In the genomic region with DNA sequence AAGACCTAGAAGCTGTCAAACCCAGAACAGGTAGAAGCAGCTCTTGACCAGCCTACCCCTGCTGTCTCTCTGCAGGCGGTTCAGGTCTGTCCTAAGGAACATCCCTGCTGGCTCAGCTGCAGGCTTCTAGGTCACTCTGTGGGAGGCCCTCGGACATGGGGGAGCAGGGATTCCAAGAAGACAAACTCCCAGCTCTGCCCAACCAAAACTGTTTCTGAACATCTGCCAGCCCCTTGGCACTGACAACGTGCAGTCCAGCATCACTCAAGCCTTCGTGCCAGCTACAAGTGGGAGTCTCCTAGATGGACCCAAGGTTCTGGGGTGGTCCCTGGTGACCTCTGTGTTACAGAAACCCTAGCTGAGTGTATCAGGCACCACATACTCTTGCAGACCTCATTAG, we compare ENCODE assay signal across 10 mouse cellular contexts. TPM values are rescaled to one million over a fixed set of nuclear protein-coding genes. Genes with fewer than 3 reads are reported as not detected.
DNase-seq lines count a peak whose midpoint lies in the region; TF ChIP-seq lines count a peak whose summit lies in the region.
"Had no signal": no experiment of that assay in that cellular context is flagged by ENCODE, and none has a peak within 500 bp of the region (broad histone marks: within the 10 kb centered on the region; RNA-seq: fewer than 3 reads in every experiment).

No protein-coding gene starts in this region.

- intact Hi-C loops in left cerebral cortex, adult 2 months (cut with DNase I) = no loop called here

- no peak overlapping the region for H3K4me3 ChIP-seq in left cerebral cortex, adult 2 months
- H3K4me3 ChIP-seq: megakaryocyte, embryonic 14.5 days had no signal

- DNase-seq in cerebellum, adult 18-20 months = peak; percentile 29 to 33
- DNase-seq in cerebellum, adult 11 months = no peak
- DNase-seq in left cerebral cortex, adult 2 months (ENCODE audit: extremely low spot score in 1 of 2, low spot score in 2 of 2) = no peak
- DNase-seq in left cerebral cortex, adult 9 months (ENCODE audit: low spot score in 2 of 2) = no peak
- DNase-seq in adipocyte (ENCODE audit: low spot score) = peak; percentile 21
- DNase-seq in kidney, postnatal 4 days = peak; percentile 12 to 23
- no peak for DNase-seq in B cell, adult 2 months
- no peak for DNase-seq in adrenal gland, adult 18-20 months (ENCODE audit: low spot score in 2 of 2)

- TF ChIP-seq CTCF in left cerebral cortex, adult 2 months (IDR thresholded peaks at IDR 0.05) = no peak

- peak overlapping the region; percentile 67 for H3K27ac ChIP-seq in left cerebral cortex, adult 2 months

RNA-seq across cellular contexts. Expression of gene Ngb, which starts 9.1 kb away (rescaled TPM):
- 1 to 10 TPM; 9.1 to 9.4 TPM for total RNA-seq in left cerebral cortex, adult 2 months (2021)
- 1 to 10 TPM; 3.5 to 4.2 TPM for total RNA-seq in adrenal gland, adult 18-20 months (2021)
- total RNA-seq: granulocyte monocyte progenitor cell, adult 5-6 weeks had no signal

RNA-seq across cellular contexts. Expression of gene Gstz1, which starts 53.7 kb away (rescaled TPM):
- total RNA-seq in left cerebral cortex, adult 2 months (2021) = 10 to 100 TPM; 48.9 to 50.3 TPM
- total RNA-seq in adrenal gland, adult 18-20 months (2021) = 100 to 1,000 TPM; 118 to 163 TPM

RNA-seq across cellular contexts. Expression of gene Pomt2, which starts 54.5 kb away (rescaled TPM):
- 10 to 100 TPM; 16.4 to 19.6 TPM for total RNA-seq in left cerebral cortex, adult 2 months (2021)
- total RNA-seq in adrenal gland, adult 18-20 months (2021) = 10 to 100 TPM; 10.8 to 13.3 TPM

Comparison
In these comparisons a context has a peak if more than half of its experiments do, and no peak if none do; other contexts are left out.
1. DNase-seq: peak in cerebellum, adult 18-20 months (2 of 2), adipocyte (single experiment) and kidney, postnatal 4 days (2 of 2); none in cerebellum, adult 11 months (single experiment), left cerebral cortex, adult 2 months (0 of 2), left cerebral cortex, adult 9 months (0 of 2), B cell, adult 2 months (0 of 2) and adrenal gland, adult 18-20 months (0 of 2).